Mouse (Mus musculus): ENCODE measurements around the gene Pebp1.

DNA sequence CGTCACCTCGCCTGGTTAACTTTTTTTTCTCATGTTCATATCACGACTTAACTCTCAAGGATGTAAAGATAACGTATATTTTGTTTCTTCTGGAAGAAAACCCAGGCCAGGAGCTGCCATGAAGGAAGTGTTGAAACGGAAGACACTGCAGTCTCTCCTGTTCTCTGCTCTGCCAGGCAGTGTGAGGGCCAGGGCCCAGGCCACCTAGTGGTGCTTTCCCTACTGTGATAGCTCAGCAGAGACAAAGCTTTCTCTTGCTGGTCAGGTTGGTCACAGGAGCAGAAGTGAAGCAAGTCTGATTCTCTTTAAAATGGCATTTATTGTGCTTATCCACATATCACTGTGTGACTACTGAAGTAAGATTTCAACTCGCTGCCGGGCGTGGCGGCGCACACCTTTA lies 5.9 kb downstream of the Pebp1 start:
- TF ChIP-seq POLR2A (IDR thresholded peaks at IDR 0.05; ENCODE audit: insufficient read depth, low read length) (no peak), CTCF (IDR thresholded peaks at IDR 0.05; ENCODE audit: low read depth, low read length) (peak; percentile 20)

Measured in ES-Bruce4 (cell line).